Mouse (Mus musculus) kidney, postnatal 0 days (tissue): ENCODE measurements around the gene Gm44805. TPM values are rescaled to one million over a fixed set of nuclear protein-coding genes. Genes with fewer than 3 reads are reported as not detected.

ENCODE experiments used
- ATAC-seq: fragments of 200-750 bp; cut with Nextera tagmentation; replicated peaks from 2 replicates; pipeline ENCODE4 v1.8.0; 2017; ENCODE audit warnings: low read depth, moderate number of reproducible peaks, moderate TSS enrichment, moderate library complexity; ENCODE audit not compliant: low FRiP score
- DNase-seq: peaks from one replicate; pipeline ENCODE4 v3.0.0-alpha.2; 2016; ENCODE audit warnings: low spot score
- H3K27ac ChIP-seq: fragments of 300-500 bp; sonication (generic); 2 replicates; pipeline ENCODE4 v1.5.1; 2014; ENCODE audit warnings: mild to moderate bottlenecking
- H3K27me3 ChIP-seq: fragments of 300-500 bp; sonication (generic); 2 replicates; pipeline ENCODE4 v1.6.1; 2014; ENCODE audit warnings: low read length, mixed read lengths; ENCODE audit not compliant: insufficient read depth
- H3K36me3 ChIP-seq: fragments of 300-500 bp; sonication (generic); 2 replicates; pipeline ENCODE4 v1.6.1; 2014; ENCODE audit warnings: low read length, mixed read lengths; ENCODE audit not compliant: insufficient read depth
- H3K4me1 ChIP-seq: fragments of 300-500 bp; sonication (generic); replicated peaks from 2 replicates; pipeline ENCODE4 v1.6.1; 2014; ENCODE audit warnings: antibody characterized with exemption, low read length, mixed read lengths; ENCODE audit not compliant: insufficient read depth
- H3K4me2 ChIP-seq: fragments of 300-500 bp; sonication (generic); 2 replicates; pipeline ENCODE4 v1.6.1; 2014; ENCODE audit warnings: mild to moderate bottlenecking, low read length, moderate library complexity, mixed read lengths
- H3K4me3 ChIP-seq: fragments of 300-500 bp; sonication (generic); replicated peaks from 2 replicates; pipeline ENCODE4 v1.5.1; 2014; ENCODE audit warnings: low read depth, low read length
- H3K9ac ChIP-seq: fragments of 300-500 bp; sonication (generic); 2 replicates; pipeline ENCODE4 v1.6.1; 2014; ENCODE audit warnings: low read depth, low read length
- H3K9me3 ChIP-seq: fragments of 300-500 bp; sonication (generic); replicated peaks from 2 replicates; pipeline ENCODE4 v1.6.1; 2016; ENCODE audit warnings: low read length, inconsistent platforms, mixed read lengths
- CTCF ChIP-seq: IDR thresholded peaks from 2 replicates; pipeline ENCODE4 v1.5.1; 2016; ENCODE audit warnings: antibody characterized with exemption, low read depth, mild to moderate bottlenecking, moderate library complexity
- WGBS: fragments of 180-500 bp; shearing (Covaris S2); extraction: QIAGEN DNeasy Blood & Tissue Kit; methylation state at CpG from one replicate; pipeline ENCODE4 v1.1.7; 2014; 5-methylcytosine and 5-hydroxymethylcytosine counted together
- polyA plus RNA-seq: library from polyadenylated mRNA; unstranded; fragments of >200 nt; fragmentation: Nextera tagmentation; extraction: Ambion mirVana; gene quantifications from 2 replicates; pipeline ENCODE4 v1.2.1, GENCODE M21; 2015

The Gm44805 gene
- polyA plus RNA-seq, 1 experiment from 2014 or later = 0.79 TPM

- 29% methylated on average over 22 of the region's 22 CpGs for WGBS
- peak; percentile 81 for TF ChIP-seq CTCF
- Histone ChIP-seq H3K9ac (no peak overlapping the region), H3K4me3 (no peak overlapping the region), H3K9me3 (no peaks in the 10 kb centered on the region), H3K27me3 (no peaks in the 10 kb centered on the region), H3K4me2 (no peak overlapping the region), H3K36me3 (0 out of 2 replicates have a peak, but pooled peaks cover 5% of the 10 kb centered on the region), H3K4me1 (peaks cover 8% of the 10 kb centered on the region), H3K27ac (peak overlapping the region; percentile 57)
- ATAC-seq (peak; percentile 88), DNase-seq (peak; percentile 93)
Measured at GRCm38 (mm10) chr7:19701069-19701761, 20.0 kb upstream of the Gm44805 start.

- no peak overlapping the region for H3K4me3 ChIP-seq
- no peaks in the 10 kb centered on the region for H3K27me3 ChIP-seq
- TF ChIP-seq CTCF = no peak
- no peak overlapping the region for H3K9ac ChIP-seq
- H3K4me1 ChIP-seq = peaks cover 8% of the 10 kb centered on the region
- H3K36me3 ChIP-seq = 0 out of 2 replicates have a peak, but pooled peaks cover 4% of the 10 kb centered on the region
- 61% methylated on average over 12 of the region's 12 CpGs for WGBS
- no peak for DNase-seq
- H3K27ac ChIP-seq = peak overlapping the region; percentile 57
- no peak overlapping the region for H3K4me2 ChIP-seq
- H3K9me3 ChIP-seq = no peaks in the 10 kb centered on the region
- peak; percentile 8; the same call in 1 of the 2 replicates for ATAC-seq
Measured at GRCm38 (mm10) chr7:19700299-19701068, 19.3 kb upstream of the Gm44805 start.

DNA sequence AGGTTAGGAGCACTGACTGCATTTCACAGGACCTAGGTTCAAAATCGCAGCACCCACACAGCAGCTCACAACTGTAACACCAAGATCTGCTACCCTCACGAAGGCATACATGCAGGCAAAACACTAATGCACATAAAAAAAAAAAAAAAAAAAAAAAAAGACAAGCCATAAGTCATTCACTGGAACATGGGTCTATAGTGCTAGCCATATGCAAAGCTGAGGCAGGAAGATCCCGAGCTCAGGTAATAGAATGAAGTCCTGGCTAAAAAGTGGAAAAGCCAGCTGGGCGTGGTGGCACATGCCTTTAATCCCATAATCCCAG lies 18.6 kb upstream of the Gm44805 start:
- ATAC-seq = no peak
- H3K9ac ChIP-seq = no peak overlapping the region
- TF ChIP-seq CTCF = no peak
- H3K9me3 ChIP-seq = no peaks in the 10 kb centered on the region
- WGBS = 74% methylated on average over 4 of the region's 4 CpGs
- DNase-seq = no peak
- H3K4me3 ChIP-seq = no peak overlapping the region
- H3K4me2 ChIP-seq = no peak overlapping the region
- peaks cover 8% of the 10 kb centered on the region for H3K4me1 ChIP-seq
- H3K27me3 ChIP-seq = no peaks in the 10 kb centered on the region
- no peak overlapping the region for H3K27ac ChIP-seq
- H3K36me3 ChIP-seq = 0 out of 2 replicates have a peak, but pooled peaks cover 2% of the 10 kb centered on the region

DNA sequence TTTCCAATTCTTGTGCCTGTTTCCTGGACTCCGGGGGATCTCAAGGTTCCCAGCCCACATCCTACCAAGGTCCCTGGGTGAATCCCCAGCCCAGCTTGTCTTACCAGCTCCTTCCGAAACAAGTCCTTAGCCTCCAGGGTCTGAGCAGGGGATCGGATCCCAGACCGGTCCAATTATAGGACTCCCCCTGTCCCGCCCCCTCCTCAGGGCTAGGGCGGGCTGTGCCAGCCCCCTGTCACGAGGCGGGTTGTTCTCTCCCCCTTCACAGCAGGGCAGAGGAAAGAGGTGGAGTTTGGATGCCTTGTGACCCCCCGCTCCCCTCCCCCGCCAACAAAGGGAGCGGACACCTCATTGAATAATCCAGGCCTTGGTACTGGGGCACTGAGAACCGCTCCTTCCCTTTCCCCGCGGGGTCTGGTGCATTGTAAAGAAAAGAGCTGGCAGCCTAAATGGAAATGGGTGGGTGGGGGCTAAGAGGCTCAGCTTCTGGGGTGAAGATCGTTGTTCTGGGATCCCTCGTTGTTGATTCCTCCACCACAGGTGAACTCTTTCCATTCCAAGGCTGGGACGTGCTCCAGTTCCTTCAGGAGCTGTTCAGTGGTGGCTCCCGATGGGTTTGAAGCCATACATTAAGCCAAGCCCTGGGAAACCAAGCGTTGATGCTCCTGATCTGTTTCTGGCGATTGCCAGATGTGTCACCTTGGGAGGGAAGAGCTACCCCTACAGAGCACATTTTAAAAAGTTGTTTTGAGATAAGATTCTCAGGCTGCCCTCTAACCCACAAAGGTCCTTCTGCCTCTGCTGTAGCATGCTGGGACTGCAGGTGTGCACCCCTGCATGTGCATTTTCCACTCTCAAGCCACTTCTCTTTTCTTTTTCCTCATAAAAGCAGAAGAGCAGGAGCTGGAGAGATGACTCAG lies 17.9 kb upstream of the Gm44805 start, which contains the start of gene Apoe:
Gene Apoe (minus strand): TSS at position 282 of the 920 bp plus-strand sequence.
- Histone ChIP-seq H3K36me3 (no peaks in the 10 kb centered on the region), H3K9ac (peak within 1 kb of the TSS; percentile 54), H3K4me3 (peak within 1 kb of the TSS; percentile 27), H3K9me3 (no peaks in the 10 kb centered on the region), H3K27ac (peak within 1 kb of the TSS; percentile 33), H3K27me3 (no peaks in the 10 kb centered on the region), H3K4me2 (peak within 1 kb of the TSS; percentile 67), H3K4me1 (peaks cover 8% of the 10 kb centered on the region)
- TF ChIP-seq CTCF = no peak
- ATAC-seq (peak; percentile 16; the same call in 1 of the 2 replicates), DNase-seq (peak; percentile 51)
- WGBS = 4% methylated on average over 20 of the region's 20 CpGs

- peak; percentile 61 for TF ChIP-seq CTCF
- ATAC-seq (no peak), DNase-seq (peak; percentile 72)
- Histone ChIP-seq H3K27ac (peak overlapping the region; percentile 20; the same call in 1 of the 2 replicates), H3K4me2 (peak overlapping the region; percentile 67), H3K9me3 (no peaks in the 10 kb centered on the region), H3K4me1 (peaks cover 11% of the 10 kb centered on the region), H3K4me3 (peak overlapping the region; percentile 27), H3K9ac (peak overlapping the region; percentile 54), H3K36me3 (no peaks in the 10 kb centered on the region), H3K27me3 (no peaks in the 10 kb centered on the region)
- 3% methylated on average over 28 of the region's 28 CpGs for WGBS
Measured at GRCm38 (mm10) chr7:19697949-19698906, 17.0 kb upstream of the Gm44805 start.
